Mouse (Mus musculus) neural tube, embryonic 10.5 days (tissue): ENCODE measurements around the gene Tuba3a.
"Not testable (repeated sequence)": the region's sequence is repeated elsewhere in the genome, so short reads cannot be mapped to it uniquely, and the experiment has no call there.

Experiments
- DNase-seq: peaks from one replicate; pipeline ENCODE4 v3.0.0-alpha.2; 2017; ENCODE audit warnings: low spot score; ENCODE audit errors: extremely low spot score

The Tuba3a gene

GRCm38 (mm10) chr6:125307091-125307490 lies 21.2 kb upstream of the Tuba3a start:
- no peak for DNase-seq

GRCm38 (mm10) chr6:125305465-125305864 lies 19.6 kb upstream of the Tuba3a start:
- DNase-seq: no peak

GRCm38 (mm10) chr6:125304408-125304807 lies 18.6 kb upstream of the Tuba3a start:
- DNase-seq: not testable (repeated sequence)

GRCm38 (mm10) chr6:125303242-125303641 lies 17.4 kb upstream of the Tuba3a start:
- no peak for DNase-seq

- no peak for DNase-seq
These were observed 16.6 kb upstream of the Tuba3a start for GRCm38 (mm10) chr6:125302231-125302982.

- DNase-seq: no peak
These were observed 15.1 kb upstream of the Tuba3a start for GRCm38 (mm10) chr6:125300982-125301381.

- DNase-seq: no peak
These were observed 11.4 kb upstream of the Tuba3a start for GRCm38 (mm10) chr6:125297149-125297820.

GRCm38 (mm10) chr6:125294049-125294448 lies 8.2 kb upstream of the Tuba3a start:
- DNase-seq: no peak

GRCm38 (mm10) chr6:125292256-125292655 lies 6.4 kb upstream of the Tuba3a start:
- DNase-seq: no peak

- no peak for DNase-seq
These were observed 5.5 kb upstream of the Tuba3a start for GRCm38 (mm10) chr6:125291329-125291728.

- DNase-seq: no peak
These were observed 2.9 kb upstream of the Tuba3a start for GRCm38 (mm10) chr6:125288730-125289129.

GRCm38 (mm10) chr6:125286944-125287343 lies 1.1 kb upstream of the Tuba3a start:
- DNase-seq: no peak

- DNase-seq: no peak
These were observed 1.1 kb downstream of the Tuba3a start for GRCm38 (mm10) chr6:125284751-125285150.

GRCm38 (mm10) chr6:125284250-125284649 lies 1.6 kb downstream of the Tuba3a start:
- no peak for DNase-seq

- not testable (repeated sequence) for DNase-seq
These were observed 3.1 kb downstream of the Tuba3a start for GRCm38 (mm10) chr6:125282721-125283120.

- no peak for DNase-seq
These were observed 6.1 kb downstream of the Tuba3a start for GRCm38 (mm10) chr6:125279729-125280128.

GRCm38 (mm10) chr6:125274841-125275563 lies 10.8 kb downstream of the Tuba3a start:
- peak; percentile 21 for DNase-seq

- DNase-seq: no peak
These were observed 13.5 kb downstream of the Tuba3a start for GRCm38 (mm10) chr6:125272228-125272785.

GRCm38 (mm10) chr6:125271455-125272227 lies 14.2 kb downstream of the Tuba3a start:
- peak; percentile 83 for DNase-seq

GRCm38 (mm10) chr6:125268799-125269198 lies 17.0 kb downstream of the Tuba3a start:
- DNase-seq: no peak

GRCm38 (mm10) chr6:125267469-125267868 lies 18.4 kb downstream of the Tuba3a start:
- DNase-seq: no peak
